Mouse (Mus musculus): ENCODE measurements around the gene Bcar1.

Gene Bcar1

DNA sequence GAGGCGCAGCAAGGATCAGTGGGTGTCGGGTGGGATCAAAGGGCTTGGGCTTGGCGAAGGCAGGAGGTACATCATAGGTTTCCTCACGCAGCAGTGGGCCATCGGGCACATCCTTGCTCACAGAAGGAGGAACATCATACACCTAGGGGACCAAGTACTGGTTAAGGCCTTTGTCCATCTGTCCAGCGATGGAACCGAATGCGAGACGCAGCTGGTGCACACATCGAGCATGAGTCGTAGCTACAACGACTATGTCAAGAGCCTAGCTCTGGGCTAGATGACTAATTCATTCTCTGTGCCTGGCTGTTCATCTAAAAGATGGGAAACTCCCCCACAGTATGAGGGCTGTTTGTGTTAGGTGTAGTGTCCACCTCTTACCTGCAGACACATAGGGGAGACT is 29.3 kb downstream of the Bcar1 start:
- DNase-seq (ENCODE audit: low spot score) = no peak

DNA sequence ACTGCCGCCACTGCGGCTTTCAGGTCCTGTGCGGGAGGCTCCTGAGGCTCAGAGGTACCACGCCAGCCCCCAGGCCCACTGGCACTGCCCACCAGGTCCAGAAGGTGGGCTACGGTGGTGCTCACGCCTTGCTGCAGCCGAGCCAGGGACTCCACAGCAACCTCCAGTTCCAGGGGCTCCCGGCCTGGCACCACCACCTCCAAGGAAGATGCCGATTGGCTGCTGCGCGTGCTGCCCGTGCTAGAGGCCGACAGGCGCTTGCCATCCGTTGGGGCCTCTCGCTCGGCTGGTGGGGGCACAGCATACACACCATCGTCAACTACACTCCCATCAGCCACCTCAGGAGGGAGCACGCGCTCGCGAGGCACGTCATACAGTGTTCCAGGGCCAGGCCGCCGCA is 29.8 kb downstream of the Bcar1 start:
- DNase-seq (ENCODE audit: low spot score) = no peak

DNA sequence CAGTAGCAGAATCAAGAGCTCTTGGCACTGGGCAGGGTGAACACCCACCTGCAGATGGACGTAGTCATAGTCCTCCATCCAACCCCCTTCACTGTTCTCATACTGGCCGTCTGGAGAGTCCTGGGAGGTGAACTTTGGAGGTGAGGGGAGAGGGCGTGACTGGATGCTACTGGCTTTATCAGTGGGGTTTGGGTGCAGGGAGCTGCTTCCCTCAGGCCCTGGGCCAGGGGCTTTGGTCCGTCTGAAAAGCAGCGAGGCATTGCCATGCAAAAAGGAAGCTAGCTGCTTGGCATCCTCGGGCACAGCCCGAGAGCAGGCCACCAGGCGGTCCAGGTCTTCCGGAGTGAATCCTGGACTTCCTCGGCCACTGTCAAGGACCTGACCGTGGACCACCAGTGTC is 30.3 kb downstream of the Bcar1 start:
- DNase-seq (ENCODE audit: low spot score) = no peak

DNA sequence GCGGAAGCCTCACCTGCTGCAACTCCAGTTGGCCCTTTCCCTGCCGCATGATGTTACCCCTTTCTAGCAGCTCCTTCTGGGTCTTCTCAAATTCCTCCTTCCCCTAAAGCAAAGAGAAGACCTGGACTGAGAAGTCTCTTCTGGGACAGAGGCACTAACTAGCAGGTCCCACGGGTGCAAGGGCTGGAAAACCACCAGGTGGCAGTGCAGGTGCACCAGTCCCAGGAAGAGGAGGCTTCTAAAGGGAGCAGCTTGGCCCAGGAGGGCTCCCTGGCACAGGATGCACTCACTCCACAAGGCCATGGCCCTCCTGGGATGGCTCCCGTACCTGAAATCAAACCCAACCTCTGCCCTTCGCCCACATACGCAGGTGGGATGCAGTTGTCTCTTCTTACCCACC is 31.0 kb downstream of the Bcar1 start:
- DNase-seq (ENCODE audit: low spot score) = no peak

DNA sequence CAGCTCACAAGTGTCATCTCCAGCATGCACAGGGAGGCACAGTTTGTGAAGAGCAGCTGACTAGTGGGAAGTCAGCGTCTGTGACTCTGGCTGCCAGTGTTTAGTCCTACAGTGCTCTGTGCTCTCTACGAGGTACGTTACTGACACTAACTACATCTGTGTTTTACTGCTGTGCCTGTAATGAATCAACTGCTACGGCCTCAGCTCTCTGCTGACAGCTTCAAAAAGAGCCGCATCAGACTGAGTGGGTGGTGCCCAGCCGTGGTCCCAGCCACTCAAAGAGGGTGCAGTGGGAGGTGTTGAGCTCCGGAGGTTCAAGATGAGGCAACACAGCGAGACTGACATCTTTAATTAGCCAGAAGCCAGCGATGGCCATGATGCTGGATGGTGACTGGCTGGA is 31.5 kb downstream of the Bcar1 start:
- no peak for DNase-seq (ENCODE audit: low spot score)

DNA sequence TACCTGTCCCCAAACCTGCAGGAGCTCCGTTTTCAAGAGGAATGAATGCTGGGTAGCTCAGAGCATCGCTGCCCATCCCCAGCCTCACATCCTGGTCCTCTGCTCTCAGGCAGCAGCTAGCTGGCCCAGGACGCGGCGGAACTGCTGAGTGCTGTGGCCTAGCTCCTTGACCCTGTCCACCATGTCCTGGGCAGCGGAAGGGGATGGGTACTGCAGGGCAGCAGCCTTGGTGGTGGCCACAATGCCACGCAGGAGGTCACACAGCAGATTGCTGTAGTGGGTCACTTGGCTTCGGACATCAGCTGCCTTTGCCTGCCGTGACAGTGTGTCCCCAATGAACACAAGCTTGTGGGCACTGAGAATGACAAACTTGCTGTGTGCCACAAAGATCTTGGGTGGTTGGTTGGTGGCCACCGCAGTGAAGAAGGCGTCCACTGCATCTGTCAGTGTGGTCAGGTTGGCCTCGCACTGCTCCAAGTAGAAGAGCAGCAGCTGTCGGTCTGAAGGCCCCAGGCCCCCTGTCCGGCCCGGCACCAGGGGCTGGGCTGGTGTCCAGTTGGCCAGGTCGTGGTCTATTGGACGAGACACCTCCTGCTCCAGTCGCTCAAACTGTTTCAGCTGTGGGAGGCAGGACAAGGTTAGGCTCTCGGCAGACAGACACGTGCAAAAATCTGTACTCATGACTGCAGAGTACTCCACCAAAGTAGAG is 32.7 kb downstream of the Bcar1 start:
- no peak for DNase-seq (ENCODE audit: low spot score)

DNA sequence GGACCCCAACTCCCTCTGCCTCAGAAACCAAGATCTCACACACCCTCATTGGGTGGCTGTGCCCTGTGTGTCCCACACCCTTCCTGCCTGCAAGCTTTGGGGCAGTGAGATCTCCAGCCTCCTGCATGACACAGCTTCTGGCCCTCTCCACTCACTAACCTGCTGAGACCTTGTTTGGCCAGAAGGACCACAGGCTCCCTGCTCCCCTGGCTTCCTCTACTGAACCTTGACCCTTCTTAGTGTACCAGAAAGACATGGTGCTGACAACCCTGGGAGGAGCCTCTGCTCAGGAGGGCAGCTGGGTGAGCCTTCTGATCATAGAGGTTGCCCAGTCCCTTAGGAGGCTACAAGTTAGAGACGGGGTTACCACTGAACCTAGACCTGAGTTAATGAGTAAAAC is 34.4 kb downstream of the Bcar1 start:
- no peak for DNase-seq (ENCODE audit: low spot score)

DNA sequence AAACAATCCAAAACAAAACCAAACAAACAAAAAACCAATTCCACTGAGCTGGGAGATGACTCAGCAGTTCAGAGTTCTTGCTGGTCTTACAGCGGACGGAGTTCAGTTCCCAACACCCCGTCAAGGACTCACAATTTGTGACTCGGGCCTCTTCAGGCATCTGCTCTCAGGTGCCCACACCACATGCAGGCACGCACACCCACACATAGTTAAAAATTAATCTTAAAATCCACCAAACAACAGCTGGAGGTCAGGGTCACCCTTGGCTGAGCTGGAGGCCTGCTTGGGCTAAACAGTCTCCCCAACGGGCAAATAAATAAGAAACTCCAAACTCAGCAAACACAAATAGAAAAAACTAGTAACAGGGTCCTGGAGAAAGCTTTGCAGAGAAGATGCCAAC is 35.3 kb downstream of the Bcar1 start:
- DNase-seq (ENCODE audit: low spot score) = no peak

DNA sequence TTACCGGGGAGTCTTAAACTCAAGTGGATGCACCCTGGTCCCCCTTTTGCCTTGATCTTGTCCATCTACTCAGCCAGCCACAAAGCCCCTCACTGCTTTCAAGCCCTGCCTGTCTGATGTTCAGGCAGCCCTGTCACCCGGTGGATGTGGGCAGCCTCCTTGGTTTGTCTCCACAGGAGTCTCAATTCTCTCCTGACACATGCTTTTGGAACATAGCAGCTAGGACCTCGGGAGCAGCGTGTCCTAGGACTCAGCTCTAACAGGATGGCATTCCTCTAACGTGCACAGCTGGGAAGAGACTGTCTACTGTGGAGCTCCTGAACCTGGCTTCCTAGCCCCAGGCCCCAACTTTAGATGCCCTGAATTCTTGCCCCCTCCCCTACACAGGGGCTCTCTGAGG is 37.9 kb downstream of the Bcar1 start:
- no peak for DNase-seq (ENCODE audit: low spot score)

DNA sequence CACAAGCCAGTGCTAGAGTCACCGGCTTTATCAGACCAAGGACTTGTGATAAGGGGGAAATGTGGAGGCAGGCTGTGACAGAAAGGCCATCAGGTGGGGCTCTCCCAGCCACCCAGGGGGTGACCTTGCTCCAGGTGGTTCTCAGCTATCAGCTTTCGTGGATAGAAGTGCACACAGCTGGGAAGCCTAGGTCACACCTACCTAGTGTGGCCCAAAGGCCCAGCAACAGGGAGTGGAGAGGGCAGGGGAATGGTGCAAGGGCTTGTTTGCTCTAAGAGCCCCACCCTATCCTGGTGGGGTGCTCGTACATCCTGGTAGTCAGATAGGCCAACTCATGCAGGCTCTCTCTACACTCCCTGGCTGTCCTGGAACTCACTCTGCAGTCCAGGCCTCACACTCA is 38.4 kb downstream of the Bcar1 start:
- DNase-seq (ENCODE audit: low spot score) = no peak

DNA sequence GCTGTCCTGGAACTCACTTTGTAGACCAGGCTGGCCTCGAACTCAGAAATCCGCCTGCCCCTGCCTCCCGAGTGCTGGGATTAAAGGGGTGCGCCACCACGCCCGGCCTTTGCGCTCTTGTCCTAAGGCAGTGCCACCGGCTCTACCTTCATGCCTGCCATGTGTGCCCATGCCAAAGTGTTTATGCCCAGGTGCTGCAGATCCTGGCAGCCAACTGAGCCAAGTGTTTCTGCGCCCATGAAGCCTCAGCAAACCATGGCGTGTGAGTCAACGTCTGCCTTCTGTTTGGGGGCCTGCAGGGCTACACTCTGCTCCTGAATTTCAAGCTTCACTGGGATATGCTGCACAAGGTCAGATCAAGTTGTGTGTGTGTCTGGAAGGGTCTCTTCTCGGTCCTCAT is 39.0 kb downstream of the Bcar1 start:
- DNase-seq (ENCODE audit: low spot score) = no peak

DNA sequence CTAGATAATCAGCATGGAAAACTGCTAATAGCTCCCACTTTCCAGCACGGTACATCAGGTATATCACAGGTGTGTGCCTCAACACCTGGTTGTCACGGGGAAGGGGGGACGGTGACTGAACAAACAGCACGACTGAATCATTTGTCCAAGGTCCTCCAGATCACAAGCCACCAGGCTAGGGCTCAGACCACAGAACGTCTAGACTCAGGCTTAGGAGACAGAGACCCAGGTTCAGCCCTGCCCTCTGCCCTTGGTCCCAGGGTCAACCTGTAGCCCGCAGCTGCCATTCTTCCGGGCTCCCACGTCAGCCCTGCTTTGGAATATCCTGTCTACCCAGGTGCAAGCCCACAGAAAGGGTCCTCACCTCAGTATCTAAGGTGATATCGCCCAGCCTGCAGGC is 42.2 kb downstream of the Bcar1 start:
- DNase-seq (ENCODE audit: low spot score) = no peak

DNA sequence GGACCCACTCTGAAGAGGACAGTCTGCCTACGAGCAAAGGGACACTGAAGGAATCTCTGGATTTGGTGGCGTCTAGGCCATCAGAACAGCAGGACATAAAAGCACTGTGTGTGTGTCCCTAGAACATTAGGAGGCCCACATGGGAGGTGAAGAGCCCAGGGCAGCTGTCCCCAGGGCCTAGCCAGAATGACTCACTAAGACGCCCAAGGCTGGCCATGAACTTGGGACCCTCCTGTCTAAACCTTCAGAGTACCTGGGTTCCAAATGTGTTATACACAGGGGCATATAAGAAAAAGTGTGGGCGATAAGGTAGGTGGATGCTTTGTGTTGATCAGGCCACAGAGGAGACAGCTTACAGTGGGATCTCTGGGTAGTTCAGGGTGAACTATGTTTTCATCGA is 42.9 kb downstream of the Bcar1 start:
- no peak for DNase-seq (ENCODE audit: low spot score)

DNA sequence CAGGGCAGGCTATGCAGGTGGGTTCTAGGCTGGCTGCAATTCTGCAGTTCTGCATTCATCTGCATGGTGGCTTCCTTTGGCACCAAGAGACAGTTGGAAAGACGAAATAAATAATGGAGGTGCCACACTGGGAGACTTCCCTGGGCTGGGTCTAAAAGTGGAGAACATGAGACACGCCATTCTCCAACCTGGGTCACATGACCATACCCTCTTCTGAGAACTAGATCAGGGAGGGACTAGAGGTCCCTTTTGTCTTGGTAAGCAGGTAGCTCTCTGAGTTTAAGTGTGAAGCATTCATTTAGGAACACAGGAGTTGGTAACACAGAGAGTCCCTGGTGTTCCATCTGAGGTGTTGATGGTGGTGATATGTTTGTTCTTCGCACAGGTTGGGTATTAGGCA is 43.4 kb downstream of the Bcar1 start:
- no peak for DNase-seq (ENCODE audit: low spot score)

DNA sequence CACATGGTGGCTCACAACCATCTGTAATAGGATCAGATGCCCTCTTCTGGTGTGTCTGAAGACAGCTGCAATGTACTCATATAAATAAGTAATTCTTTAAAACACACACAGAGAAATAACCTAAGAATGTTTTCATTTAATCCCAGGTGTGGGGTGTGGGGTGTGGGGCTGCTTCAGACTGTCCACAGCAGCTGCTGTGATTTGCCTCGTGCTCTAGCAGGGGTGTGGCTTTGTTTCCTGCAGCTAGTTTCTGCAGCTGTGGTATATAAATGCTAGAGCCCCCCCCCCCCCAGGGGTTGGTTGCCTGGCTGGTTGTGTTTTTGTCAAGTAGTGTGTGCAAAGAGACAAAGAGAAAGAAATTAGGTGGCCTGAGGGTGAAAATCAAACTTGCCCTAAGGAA is 44.6 kb downstream of the Bcar1 start:
- no peak for DNase-seq (ENCODE audit: low spot score)

DNA sequence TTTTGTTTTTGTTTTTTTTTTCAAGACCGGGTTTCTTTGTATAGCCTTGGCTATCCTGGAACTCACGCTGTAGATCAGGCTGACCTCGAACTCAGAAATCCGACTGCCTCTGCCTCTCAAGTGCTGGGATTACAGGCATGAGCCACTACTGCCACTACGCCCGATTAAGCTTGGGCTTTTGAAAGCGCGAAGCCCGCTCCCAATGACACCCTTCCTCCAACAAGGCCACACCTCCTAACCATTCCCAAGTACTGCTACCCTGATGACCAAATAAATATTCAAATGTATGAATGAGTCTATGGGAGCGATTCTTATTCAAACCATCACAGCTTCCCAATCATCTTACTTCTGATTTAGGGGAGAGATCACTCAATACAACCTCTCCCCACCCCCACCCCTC is 46.0 kb downstream of the Bcar1 start:
- DNase-seq (ENCODE audit: low spot score) = no peak

DNA sequence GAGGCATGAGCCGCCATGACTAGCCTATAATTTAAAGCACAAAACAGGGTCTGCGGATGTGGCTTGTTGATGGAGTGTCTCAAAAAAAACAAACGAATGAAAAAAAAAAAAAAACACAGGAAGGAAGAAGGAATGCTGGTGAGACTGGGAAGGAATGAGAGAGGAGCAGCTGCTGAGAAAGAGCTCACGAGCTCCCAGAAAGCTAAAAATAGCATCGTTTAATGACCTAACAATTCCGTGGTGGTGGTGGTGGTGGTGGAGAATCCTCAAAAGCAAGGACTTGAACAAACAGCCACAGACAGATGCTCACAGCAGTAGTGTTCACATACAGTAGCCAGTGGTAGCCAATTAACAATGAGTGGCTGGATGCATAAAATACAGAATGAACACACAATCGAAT is 48.2 kb downstream of the Bcar1 start:
- DNase-seq (ENCODE audit: low spot score) = no peak

DNA sequence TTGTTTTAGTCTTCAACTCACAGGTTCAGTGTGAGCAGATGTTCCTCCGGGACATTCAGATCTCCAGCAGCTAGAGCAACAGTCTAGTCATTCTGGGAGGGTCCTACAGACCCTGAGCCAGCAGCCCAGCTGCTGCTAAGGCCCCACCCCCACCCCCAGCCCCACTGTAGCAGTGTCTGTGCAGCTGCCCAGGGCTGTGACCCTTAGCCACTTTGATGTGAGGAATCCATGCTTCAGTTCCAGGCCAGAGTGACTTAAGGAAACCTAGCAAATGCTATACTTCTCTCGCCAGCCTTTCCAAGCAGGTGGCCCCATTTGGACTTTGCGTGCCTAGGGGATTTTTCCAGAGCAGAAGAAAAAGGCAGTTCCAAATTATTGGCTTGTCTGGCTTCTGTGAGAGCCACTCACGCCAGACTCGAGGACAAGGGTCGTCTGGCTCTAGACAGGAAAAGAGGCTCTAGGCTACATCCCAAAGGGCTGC is 50.3 kb downstream of the Bcar1 start:
- DNase-seq (ENCODE audit: low spot score) = no peak

DNA sequence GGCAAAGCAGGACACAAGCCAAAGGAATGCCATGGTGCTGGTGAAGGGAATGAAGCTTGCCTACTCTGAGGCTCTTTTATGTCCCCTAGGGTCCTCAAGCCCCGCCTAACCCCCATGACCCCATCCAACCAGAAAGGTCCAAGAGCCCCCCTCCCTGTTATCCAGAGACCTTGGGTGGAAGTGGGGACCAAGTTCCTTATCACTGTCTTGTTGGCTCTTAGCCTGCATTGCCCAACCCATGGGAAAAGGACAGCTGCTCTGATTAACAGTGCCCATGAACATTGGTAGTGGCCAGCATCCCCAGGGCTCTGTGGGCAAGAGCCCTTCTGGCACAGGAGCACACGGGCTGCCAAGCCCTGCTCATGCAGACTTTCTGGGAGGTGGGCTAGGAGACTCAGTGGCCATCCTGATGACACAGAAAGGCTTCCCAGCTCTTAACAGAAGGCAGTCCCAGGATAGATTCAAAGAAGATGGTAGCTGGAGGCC is 52.6 kb downstream of the Bcar1 start, which contains the start of gene Ctrb1:
Ctrb1 (minus strand) TSS at position 51 of the 486 bp plus-strand sequence.
- DNase-seq (ENCODE audit: low spot score) = no peak

DNA sequence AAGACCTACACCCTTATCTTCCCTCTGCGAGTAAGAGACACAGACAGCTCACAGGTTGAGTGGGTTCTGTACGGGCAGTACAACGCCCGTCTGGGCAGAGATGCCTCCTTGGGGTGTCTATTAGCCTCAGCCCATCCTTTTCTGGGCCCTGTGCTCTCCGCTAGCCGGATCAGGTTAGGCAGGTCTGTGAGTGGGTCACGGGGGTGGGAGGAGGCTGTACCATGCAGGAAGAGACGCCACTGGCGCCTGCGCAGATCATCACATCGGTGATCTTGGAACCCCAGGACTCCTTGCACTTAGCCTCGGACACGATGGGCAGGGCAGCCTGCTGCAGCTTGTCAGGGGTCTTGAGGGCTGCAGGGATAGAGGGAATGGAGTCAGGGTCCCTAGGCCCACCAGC is 56.7 kb downstream of the Bcar1 start:
- no peak for DNase-seq (ENCODE audit: low spot score)

DNA sequence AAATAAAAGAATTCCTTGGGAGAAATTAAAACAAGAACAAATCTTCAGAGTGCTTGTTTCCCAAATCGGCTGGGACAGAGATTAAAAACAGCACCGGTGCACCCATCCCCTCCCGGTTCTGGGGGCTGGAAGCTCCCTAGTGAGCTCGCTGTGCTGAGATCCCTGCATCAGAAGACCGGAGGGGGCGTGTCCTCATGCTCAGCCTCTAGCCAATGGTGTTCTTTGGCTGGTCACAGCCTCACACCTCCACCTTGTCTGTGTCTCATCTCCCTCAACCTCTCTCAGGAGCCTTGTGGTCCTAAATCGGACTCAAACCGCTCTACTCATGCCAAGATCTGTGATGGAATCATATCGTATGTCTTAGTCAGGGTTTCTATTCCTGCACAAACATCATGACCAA is 61.1 kb downstream of the Bcar1 start:
- no peak for DNase-seq (ENCODE audit: low spot score)

DNA sequence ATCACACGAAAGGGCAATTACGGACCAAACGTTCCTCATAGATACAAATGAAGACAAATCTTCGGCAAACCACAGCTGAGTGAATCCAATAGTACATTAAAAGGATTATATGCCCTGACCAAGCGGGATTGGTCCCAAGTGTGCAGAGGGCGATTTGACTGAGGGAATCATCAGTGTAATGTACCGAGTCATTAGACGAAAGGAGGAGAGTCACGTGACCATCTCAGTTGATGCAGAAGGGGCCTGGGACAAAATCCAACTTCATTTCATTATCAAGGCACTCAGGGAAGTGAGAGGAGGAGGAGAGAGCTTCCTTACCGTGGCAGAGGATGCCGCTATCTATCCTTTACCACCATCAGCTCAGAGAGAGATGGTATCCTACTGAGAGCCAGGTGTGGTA is 62.5 kb downstream of the Bcar1 start:
- no peak for DNase-seq (ENCODE audit: low spot score)

DNA sequence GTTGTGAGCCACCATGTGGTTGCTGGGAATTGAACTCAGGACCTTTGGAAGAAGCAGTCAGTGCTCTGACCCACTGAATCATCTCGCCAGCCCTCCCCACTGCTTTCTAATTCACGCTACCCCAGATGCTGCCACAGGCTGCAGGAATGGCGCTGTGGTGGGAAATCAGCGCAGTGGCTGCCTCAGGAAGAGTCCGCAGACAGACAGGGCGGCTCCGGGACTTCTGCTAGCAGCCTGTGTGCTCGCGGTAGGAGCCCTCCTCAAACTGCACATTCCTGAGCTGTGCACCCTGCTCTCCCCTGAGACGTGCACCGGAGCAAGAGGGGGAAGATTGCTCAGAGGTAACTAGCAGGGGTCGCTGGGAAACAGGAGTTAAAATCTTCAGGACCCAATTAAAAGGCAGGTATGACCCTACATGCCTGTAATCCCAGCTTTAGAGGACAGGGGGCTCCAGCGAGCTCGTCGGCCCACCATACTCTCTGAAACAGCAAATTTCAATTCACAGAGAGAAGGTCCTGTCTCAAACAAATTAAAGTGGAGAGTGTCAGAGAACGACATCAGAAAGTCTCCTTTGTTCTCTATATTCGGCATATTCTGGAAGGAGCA is 63.1 kb downstream of the Bcar1 start:
- no peak for DNase-seq (ENCODE audit: low spot score)

DNA sequence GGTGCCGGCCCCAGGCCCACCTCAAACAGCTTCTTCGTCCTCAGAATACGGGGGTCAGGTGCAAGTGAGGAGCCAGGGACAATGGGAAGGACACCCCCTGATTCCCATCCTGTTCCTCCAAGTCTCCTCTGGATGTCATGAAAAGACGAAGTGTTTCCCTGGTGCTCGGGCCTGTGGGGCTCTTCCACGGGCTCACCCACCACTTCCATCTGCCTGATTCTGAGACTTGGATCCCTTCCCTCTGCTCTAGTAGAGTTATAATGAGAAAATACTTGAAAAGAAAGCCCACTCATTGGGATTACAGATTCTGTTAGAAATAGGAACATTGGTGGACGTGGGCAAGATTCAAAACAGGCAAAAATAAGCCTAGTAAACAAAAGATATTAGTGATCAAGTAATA is 64.8 kb downstream of the Bcar1 start:
- no peak for DNase-seq (ENCODE audit: low spot score)
